Mouse (Mus musculus): ENCODE measurements around the gene Ston1.

Gene Ston1

GRCm38 (mm10) chr17:88597222-88598055 is at the start of gene Ston1:
Ston1 (plus strand) TSS chr17:88597684.
- DNase-seq (ENCODE audit: low spot score) = no peak

- no peak for DNase-seq (ENCODE audit: low spot score)
Measured at GRCm38 (mm10) chr17:88549411-88550191, 47.9 kb upstream of the Ston1 start.

- no peak for DNase-seq (ENCODE audit: low spot score)
Measured at GRCm38 (mm10) chr17:88550351-88550750, 47.1 kb upstream of the Ston1 start.

GRCm38 (mm10) chr17:88550981-88551940 is 46.2 kb upstream of the Ston1 start:
- no peak for DNase-seq (ENCODE audit: low spot score)

- no peak for DNase-seq (ENCODE audit: low spot score)
Measured at GRCm38 (mm10) chr17:88552556-88552955, 44.9 kb upstream of the Ston1 start.

GRCm38 (mm10) chr17:88553001-88553449 is 44.5 kb upstream of the Ston1 start:
- DNase-seq (ENCODE audit: low spot score) = no peak

GRCm38 (mm10) chr17:88553473-88554087 is 43.9 kb upstream of the Ston1 start:
- no peak for DNase-seq (ENCODE audit: low spot score)

GRCm38 (mm10) chr17:88556176-88556575 is 41.3 kb upstream of the Ston1 start:
- no peak for DNase-seq (ENCODE audit: low spot score)

- DNase-seq (ENCODE audit: low spot score) = no peak
Measured at GRCm38 (mm10) chr17:88556688-88557087, 40.8 kb upstream of the Ston1 start.

- no peak for DNase-seq (ENCODE audit: low spot score)
Measured at GRCm38 (mm10) chr17:88558168-88558842, 39.2 kb upstream of the Ston1 start.

GRCm38 (mm10) chr17:88563611-88564010 is 33.9 kb upstream of the Ston1 start:
- DNase-seq (ENCODE audit: low spot score) = no peak

GRCm38 (mm10) chr17:88569807-88570540 is 27.5 kb upstream of the Ston1 start:
- no peak for DNase-seq (ENCODE audit: low spot score)

GRCm38 (mm10) chr17:88570784-88571183 is 26.7 kb upstream of the Ston1 start:
- DNase-seq (ENCODE audit: low spot score) = no peak

GRCm38 (mm10) chr17:88574811-88575210 is 22.7 kb upstream of the Ston1 start:
- no peak for DNase-seq (ENCODE audit: low spot score)

GRCm38 (mm10) chr17:88578522-88579242 is 18.8 kb upstream of the Ston1 start:
- no peak for DNase-seq (ENCODE audit: low spot score)

GRCm38 (mm10) chr17:88580556-88580955 is 16.9 kb upstream of the Ston1 start:
- DNase-seq (ENCODE audit: low spot score) = no peak

GRCm38 (mm10) chr17:88581511-88582021 is 15.9 kb upstream of the Ston1 start:
- DNase-seq (ENCODE audit: low spot score) = peak; percentile 32

- no peak for DNase-seq (ENCODE audit: low spot score)
Measured at GRCm38 (mm10) chr17:88582999-88583398, 14.5 kb upstream of the Ston1 start.

- DNase-seq (ENCODE audit: low spot score) = no peak
Measured at GRCm38 (mm10) chr17:88583411-88583810, 14.1 kb upstream of the Ston1 start.

Measured in T-cell, adult 2 months (primary cell).